Mouse (Mus musculus) cerebellum, adult 2 months (tissue): ENCODE data around the gene Fam129a. TPM values are rescaled to one million over a fixed set of nuclear protein-coding genes. Genes with fewer than 3 reads are reported as not detected.

Experiments used
- DNase-seq, 2 experiments: peaks; one replicate each; pipeline ENCODE4 v3.0.0; 2021
- H3K27ac ChIP-seq: fragments of 200-500 bp; 2 replicates; pipeline ENCODE4 v1.5.1; 2012; ENCODE audit warnings: low read length, control low read depth, inconsistent platforms; ENCODE audit not compliant: insufficient read depth
- H3K27me3 ChIP-seq: fragments of 200-500 bp; 2 replicates; pipeline ENCODE4 v1.6.1; 2012; ENCODE audit warnings: inconsistent platforms, mild to moderate bottlenecking, low read length, moderate library complexity; ENCODE audit not compliant: control insufficient read depth, insufficient read depth
- H3K4me1 ChIP-seq: fragments of 200-500 bp; 2 replicates; pipeline ENCODE4 v1.6.1; 2011; ENCODE audit warnings: low read length; ENCODE audit not compliant: control insufficient read depth, insufficient read depth
- H3K4me3 ChIP-seq: fragments of 200-500 bp; replicated peaks from 2 replicates; pipeline ENCODE3; 2011; ENCODE audit warnings: mild to moderate bottlenecking, low read depth, low read length, control low read depth; ENCODE audit not compliant: insufficient read depth
- CTCF ChIP-seq: fragments of 200-500 bp; IDR thresholded peaks from 2 replicates; pipeline ENCODE4 v1.5.1; 2011; ENCODE audit warnings: low read depth, mild to moderate bottlenecking, control low read depth, low read length, moderate library complexity, borderline replicate concordance; ENCODE audit not compliant: insufficient read depth
- POLR2A ChIP-seq: fragments of 200-500 bp; IDR thresholded peaks from 2 replicates; pipeline ENCODE4 v1.6.1; 2011; ENCODE audit warnings: low read length, control low read depth, borderline replicate concordance; ENCODE audit not compliant: insufficient read depth
- WGBS: fragments of 180-500 bp; shearing (Covaris S2); methylation state at CpG from one replicate; pipeline ENCODE4 v1.1.7; 2018; 5-methylcytosine and 5-hydroxymethylcytosine counted together
- polyA plus RNA-seq: library from polyadenylated mRNA; depleted of rRNA; stranded (reverse); fragments of >200 nt; gene quantifications from 2 replicates; pipeline ENCODE4 v1.2.3, GENCODE M21; 2012

Gene Fam129a
- polyA plus RNA-seq, 1 experiment, result 1.3 TPM

- Histone ChIP-seq H3K4me3 (no peak overlapping the region), H3K4me1 (no peaks in the 10 kb centered on the region)
- no peak for TF ChIP-seq POLR2A
- no peak for TF ChIP-seq CTCF
These were observed 39.6 kb downstream of the Fam129a start for GRCm38 (mm10) chr1:151610621-151611020.

DNA sequence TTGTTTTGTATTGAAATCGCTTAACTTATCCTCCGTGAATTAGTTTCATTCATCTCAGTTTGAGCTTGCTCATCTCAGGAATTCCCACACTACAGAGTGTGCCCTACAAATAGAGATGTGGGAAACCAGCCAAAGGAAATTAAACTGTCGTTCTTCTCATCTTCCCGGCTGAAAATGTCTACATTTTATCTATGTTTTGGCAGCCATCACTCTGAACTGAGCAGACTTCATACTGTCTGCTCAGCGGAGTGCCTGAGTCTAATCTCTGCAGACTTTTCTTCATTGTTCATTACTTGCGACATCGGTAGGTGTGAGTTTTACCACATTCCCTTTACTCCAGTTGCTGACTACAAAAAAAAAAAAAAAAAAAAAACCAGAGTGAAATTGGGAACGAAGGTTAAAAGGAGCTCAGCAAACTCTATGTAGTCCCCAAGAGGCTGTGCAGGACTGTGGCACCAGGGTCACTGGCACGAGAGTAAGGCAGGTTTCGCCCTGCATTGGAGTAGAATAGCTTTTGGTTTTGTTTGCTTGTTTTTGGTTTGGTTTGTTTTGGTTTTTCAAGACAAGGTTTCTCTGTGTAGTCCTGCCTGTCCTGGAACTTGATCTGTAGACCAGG, 43.4 kb downstream of the Fam129a start:
- WGBS, result 45% methylated on average over 10 of the region's 10 CpGs
- Histone ChIP-seq H3K4me3 (no peak overlapping the region), H3K27ac (no peak overlapping the region), H3K27me3 (no peaks in the 10 kb centered on the region; the same call in 1 of the 2 replicates), H3K4me1 (no peaks in the 10 kb centered on the region)
- no peak for DNase-seq
- no peak for TF ChIP-seq CTCF
- no peak for TF ChIP-seq POLR2A

More at GRCm38 (mm10) chr1:151610621-151611020, 39.6 kb downstream of the Fam129a start:
- no peak for DNase-seq
- Histone ChIP-seq H3K27ac (no peak overlapping the region), H3K27me3 (no peaks in the 10 kb centered on the region; the same call in 1 of the 2 replicates)

GRCm38 (mm10) chr1:151615625-151616024, 44.6 kb downstream of the Fam129a start:
- Histone ChIP-seq H3K27me3 (no peaks in the 10 kb centered on the region), H3K27ac (no peak overlapping the region), H3K4me1 (no peaks in the 10 kb centered on the region), H3K4me3 (no peak overlapping the region)
- no peak for TF ChIP-seq POLR2A
- no peak for TF ChIP-seq CTCF
- DNase-seq, result no peak
- WGBS, result 97% methylated on average over 6 of the region's 6 CpGs

GRCm38 (mm10) chr1:151616555-151617205, 45.7 kb downstream of the Fam129a start:
- TF ChIP-seq CTCF (no peak), POLR2A (no peak)
- H3K4me3 ChIP-seq, result no peak overlapping the region
- H3K27me3 ChIP-seq, result no peaks in the 10 kb centered on the region
- no peak overlapping the region for H3K27ac ChIP-seq
- no peak for DNase-seq
- H3K4me1 ChIP-seq, result no peaks in the 10 kb centered on the region
- WGBS, result 87% methylated on average over 7 of the region's 7 CpGs

DNA sequence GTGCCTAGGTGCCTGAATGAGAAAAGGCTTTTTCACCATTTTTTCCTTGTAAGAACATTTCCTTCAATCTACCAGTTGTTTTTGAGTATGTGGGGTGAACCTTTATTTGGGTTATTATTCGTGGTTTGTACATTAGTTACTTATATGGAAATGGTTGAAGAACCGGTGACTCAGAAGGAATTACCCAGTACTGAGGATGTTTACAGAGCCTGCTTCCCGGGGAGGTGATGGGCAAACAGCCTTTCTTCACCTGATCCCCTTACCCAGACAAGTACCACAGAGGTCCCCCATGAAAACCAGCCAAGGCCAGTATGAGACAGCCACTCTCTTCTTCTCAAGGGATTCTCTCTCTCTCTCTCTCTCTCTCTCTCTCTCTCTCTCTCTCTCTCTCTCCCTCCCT, 47.3 kb downstream of the Fam129a start:
- no peak for TF ChIP-seq POLR2A
- Histone ChIP-seq H3K4me1 (no peaks in the 10 kb centered on the region), H3K27me3 (no peaks in the 10 kb centered on the region), H3K4me3 (no peak overlapping the region), H3K27ac (no peak overlapping the region)
- no peak for DNase-seq
- WGBS, result 80% methylated on average over 3 of the region's 3 CpGs

- no peak for TF ChIP-seq CTCF
- TF ChIP-seq POLR2A, result no peak
- Histone ChIP-seq H3K4me1 (no peaks in the 10 kb centered on the region), H3K27me3 (no peaks in the 10 kb centered on the region), H3K4me3 (no peak overlapping the region), H3K27ac (no peak overlapping the region)
- WGBS, result 63% methylated on average over 8 of the region's 8 CpGs
- DNase-seq, result no peak
These were observed 48.3 kb downstream of the Fam129a start for GRCm38 (mm10) chr1:151619281-151619711.

DNA sequence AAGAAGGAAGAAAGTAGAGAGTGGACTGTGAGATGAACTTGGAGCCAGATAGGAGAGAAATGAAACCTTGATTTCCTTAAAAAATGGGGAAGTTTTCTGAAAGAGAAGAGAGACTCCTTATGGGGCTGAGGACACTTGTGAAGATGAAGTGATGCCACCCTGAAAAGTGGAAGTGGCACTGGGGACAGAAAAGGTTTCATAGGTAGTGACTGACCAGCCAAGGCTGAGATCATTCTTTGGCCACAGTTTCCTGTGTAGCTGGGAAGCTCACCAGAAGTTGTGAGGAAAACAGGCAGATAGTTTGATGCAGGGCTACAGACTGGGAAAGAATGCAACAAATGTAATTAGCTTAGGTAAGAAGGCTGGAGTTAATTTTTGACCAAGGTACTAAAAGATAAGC, 49.7 kb downstream of the Fam129a start:
- no peaks in the 10 kb centered on the region for H3K4me1 ChIP-seq
- TF ChIP-seq POLR2A (no peak), CTCF (no peak)
- no peak for DNase-seq
- H3K4me3 ChIP-seq, result no peak overlapping the region
- no peak overlapping the region for H3K27ac ChIP-seq
- H3K27me3 ChIP-seq, result no peaks in the 10 kb centered on the region
